Mouse (Mus musculus) ES-E14 (cell line): Measurements from ENCODE around the gene Hdac4. TPM values are rescaled to one million over a fixed set of nuclear protein-coding genes. Genes with fewer than 3 reads are reported as not detected.
A peak's percentile ranks its signal among the peaks of the same experiment; 100 is the strongest.

Experiments
- DNase-seq: peaks from one replicate; pipeline ENCODE4 v3.0.0-alpha.2; 2013; ENCODE audit warnings: low read depth, low spot score
- H3K27ac ChIP-seq: 2 replicates; pipeline ENCODE4 v1.5.1; 2012; ENCODE audit warnings: low read depth, mild to moderate bottlenecking, low read length, moderate library complexity, mixed read lengths; ENCODE audit not compliant: poor library complexity, insufficient read depth, severe bottlenecking
- H3K36me3 ChIP-seq: 2 replicates; pipeline ENCODE4 v1.6.1; 2012; ENCODE audit warnings: mild to moderate bottlenecking, low read length, moderate library complexity, mixed read lengths; ENCODE audit not compliant: control insufficient read depth, poor library complexity, insufficient read depth, severe bottlenecking
- H3K4me1 ChIP-seq, 2 experiments: fragments of 150-350 bp in 1 of 2; sonication (generic) in 1 of 2; 2 replicates each; pipeline ENCODE4 v1.6.1; 2012; ENCODE audit warnings: low read length in 2 of 2, mild to moderate bottlenecking in 1 of 2, mixed read lengths in 1 of 2; ENCODE audit not compliant: control insufficient read depth in 2 of 2, insufficient read depth in 2 of 2, poor library complexity in 1 of 2
- H3K4me3 ChIP-seq, 2 experiments: fragments of 150-350 bp in 1 of 2; sonication (generic) in 1 of 2; 2 replicates each; pipeline ENCODE4 v1.5.1; 2012; ENCODE audit warnings: low read length in 2 of 2, low read depth in 1 of 2, mild to moderate bottlenecking in 1 of 2, mixed read lengths in 1 of 2; ENCODE audit not compliant: insufficient read depth in 1 of 2, poor library complexity in 1 of 2, severe bottlenecking in 1 of 2
- H3K9ac ChIP-seq: 2 replicates; pipeline ENCODE4 v1.6.1; 2012; ENCODE audit warnings: low read depth, mild to moderate bottlenecking, low read length, mixed read lengths; ENCODE audit not compliant: poor library complexity, insufficient read depth, severe bottlenecking
- H3K9me3 ChIP-seq: fragments of 150-350 bp; sonication (generic); 2 replicates; pipeline ENCODE4 v1.6.1; 2012; ENCODE audit warnings: low read depth, mild to moderate bottlenecking, low read length; ENCODE audit not compliant: control insufficient read depth, insufficient read depth
- CHD2 ChIP-seq: IDR thresholded peaks from 2 replicates; pipeline ENCODE4 v1.6.1; 2014; ENCODE audit warnings: mild to moderate bottlenecking, low read depth, low read length, inconsistent platforms
- HCFC1 ChIP-seq: IDR thresholded peaks from 2 replicates; pipeline ENCODE4 v1.6.1; 2012; ENCODE audit warnings: low read length, inconsistent platforms, borderline replicate concordance; ENCODE audit not compliant: insufficient read depth
- MAFK ChIP-seq: IDR thresholded peaks from 2 replicates; pipeline ENCODE4 v1.6.1; 2014; ENCODE audit warnings: mild to moderate bottlenecking, low read depth, low read length, inconsistent platforms; ENCODE audit not compliant: insufficient read depth
- ZC3H11A ChIP-seq: IDR thresholded peaks from 2 replicates; pipeline ENCODE4 v1.6.1; 2012; ENCODE audit warnings: low read depth, mild to moderate bottlenecking, inconsistent platforms, low read length, borderline replicate concordance
- ZNF384 ChIP-seq: IDR thresholded peaks from 2 replicates; pipeline ENCODE4 v1.6.1; 2012; ENCODE audit warnings: low read depth, low read length, inconsistent platforms
- in situ Hi-C, 2 experiments: fragments of 600-800 bp; cut with MboI; formaldehyde crosslinking; loops; one replicate each; pipeline ENCODE4 v1.15.1; 2025; ENCODE audit warnings: low sequenced_read_pairs in 2 of 2, inconsistent platforms in 1 of 2; ENCODE audit not compliant: unreplicated experiment in 2 of 2
- total RNA-seq: library from RNA; depleted of rRNA; stranded (reverse); fragments of 300-350 nt; gene quantifications from 2 replicates; pipeline ENCODE4 v1.2.3, GENCODE M21; 2012

The Hdac4 gene
- total RNA-seq, 1 experiment: 24.1 TPM

DNA sequence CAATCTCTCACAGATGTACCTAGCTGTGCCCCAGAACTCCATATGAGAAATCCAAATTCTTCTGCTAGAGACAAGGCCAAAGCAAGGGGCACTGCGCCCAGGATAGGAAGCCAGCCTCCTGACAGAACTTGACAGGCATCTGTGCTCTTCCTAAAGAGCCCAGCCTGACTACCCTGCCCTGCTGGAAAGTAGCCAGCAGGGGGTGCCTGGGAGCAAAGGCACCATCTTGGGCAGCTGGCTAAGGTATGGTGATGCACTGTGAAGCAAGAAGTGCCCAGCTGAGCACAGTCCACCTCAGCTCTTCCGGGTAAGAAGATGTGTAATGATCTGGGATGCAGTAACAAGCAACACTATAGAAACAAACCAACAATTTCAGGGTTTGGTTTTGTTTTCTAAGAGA is 298.4 kb downstream of the Hdac4 start:
- no peak for DNase-seq
- in situ Hi-C loops: no loop called here
- no peak for TF ChIP-seq CHD2
- 0 out of 2 replicates have a peak, but pooled peaks have one; percentile 24 for TF ChIP-seq ZC3H11A
- no peak overlapping the region for H3K4me3 ChIP-seq
- H3K27ac ChIP-seq: no peak overlapping the region
- no peaks in the 10 kb centered on the region for H3K9me3 ChIP-seq
- H3K36me3 ChIP-seq: no peaks in the 10 kb centered on the region
- H3K4me1 ChIP-seq: no peaks in the 10 kb centered on the region
- no peak overlapping the region for H3K9ac ChIP-seq

GRCm38 (mm10) chr1:91894286-91894685 is 301.2 kb downstream of the Hdac4 start:
- in situ Hi-C loops: no loop called here
- Histone ChIP-seq H3K27ac (no peak overlapping the region), H3K9ac (no peak overlapping the region), H3K4me1 (no peaks in the 10 kb centered on the region), H3K9me3 (no peaks in the 10 kb centered on the region), H3K36me3 (no peaks in the 10 kb centered on the region), H3K4me3 (no peak overlapping the region)
- TF ChIP-seq ZNF384 (no peak), ZC3H11A (no peak), HCFC1 (no peak), CHD2 (no peak), MAFK (no peak)
- no peak for DNase-seq

- in situ Hi-C loops: no loop called here
- no peak overlapping the region for H3K4me3 ChIP-seq
- DNase-seq: no peak
- H3K9me3 ChIP-seq: no peaks in the 10 kb centered on the region
- H3K36me3 ChIP-seq: no peaks in the 10 kb centered on the region
- no peak overlapping the region for H3K27ac ChIP-seq
- no peak overlapping the region for H3K9ac ChIP-seq
- no peaks in the 10 kb centered on the region for H3K4me1 ChIP-seq
- TF ChIP-seq ZC3H11A (no peak), ZNF384 (no peak), HCFC1 (no peak), CHD2 (no peak), MAFK (no peak)
Measured at GRCm38 (mm10) chr1:91893598-91893997, 301.9 kb downstream of the Hdac4 start.

- Histone ChIP-seq H3K4me1 (no peaks in the 10 kb centered on the region), H3K36me3 (no peaks in the 10 kb centered on the region), H3K27ac (no peak overlapping the region), H3K4me3 (no peak overlapping the region), H3K9me3 (no peaks in the 10 kb centered on the region), H3K9ac (no peak overlapping the region)
- in situ Hi-C loops: no loop called here
- no peak for TF ChIP-seq MAFK
- TF ChIP-seq ZC3H11A: no peak
- no peak for TF ChIP-seq HCFC1
- TF ChIP-seq ZNF384: no peak
- TF ChIP-seq CHD2: no peak
- no peak for DNase-seq
Measured at GRCm38 (mm10) chr1:91883115-91883514, 312.4 kb downstream of the Hdac4 start.

DNA sequence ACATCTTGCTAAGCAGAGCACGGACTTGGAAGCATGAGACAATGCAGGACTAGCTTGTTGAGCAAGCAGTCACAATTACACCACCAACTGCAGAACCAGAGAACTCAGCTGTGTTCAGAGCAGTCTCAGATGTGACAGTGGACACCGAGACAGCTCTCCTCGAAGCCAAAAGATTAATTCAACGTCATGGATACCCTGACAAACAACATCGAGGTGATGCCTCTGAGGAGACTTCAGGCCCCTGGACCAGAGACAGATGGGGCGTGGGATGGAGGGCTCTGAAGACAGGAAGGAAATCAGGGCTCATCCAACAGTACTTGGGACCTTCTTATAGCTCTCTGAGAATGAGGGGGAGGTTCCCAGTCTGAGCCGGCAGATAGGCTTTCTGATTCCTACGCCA is 314.6 kb downstream of the Hdac4 start:
- in situ Hi-C loops: no loop called here
- Histone ChIP-seq H3K27ac (no peak overlapping the region), H3K36me3 (no peaks in the 10 kb centered on the region), H3K4me3 (no peak overlapping the region), H3K4me1 (no peaks in the 10 kb centered on the region), H3K9me3 (no peaks in the 10 kb centered on the region), H3K9ac (no peak overlapping the region)
- TF ChIP-seq ZNF384: no peak
- TF ChIP-seq ZC3H11A: no peak
- TF ChIP-seq MAFK: no peak
- no peak for TF ChIP-seq CHD2
- TF ChIP-seq HCFC1: no peak
- DNase-seq: no peak
